Mouse (Mus musculus): ENCODE data around the gene Otogl.

Gene Otogl

GRCm38 (mm10) chr10:107912084-107912573 is at the start of gene Otogl:
Otogl (minus strand) TSS chr10:107912134.
- in situ Hi-C loops (cut with MboI; ENCODE audit: low sequenced_read_pairs) = no loop called here

GRCm38 (mm10) chr10:107956588-107956987 is 44.7 kb upstream of the Otogl start:
- in situ Hi-C loops (cut with MboI; ENCODE audit: low sequenced_read_pairs) = no loop called here

- in situ Hi-C loops (cut with MboI; ENCODE audit: low sequenced_read_pairs) = no loop called here
Measured at GRCm38 (mm10) chr10:107954444-107954843, 42.5 kb upstream of the Otogl start.

GRCm38 (mm10) chr10:107951596-107951995 is 39.7 kb upstream of the Otogl start:
- in situ Hi-C loops (cut with MboI; ENCODE audit: low sequenced_read_pairs) = no loop called here

GRCm38 (mm10) chr10:107949945-107950344 is 38.0 kb upstream of the Otogl start:
- in situ Hi-C loops (cut with MboI; ENCODE audit: low sequenced_read_pairs) = no loop called here

- in situ Hi-C loops (cut with MboI; ENCODE audit: low sequenced_read_pairs) = no loop called here
Measured at GRCm38 (mm10) chr10:107948647-107949046, 36.7 kb upstream of the Otogl start.

- in situ Hi-C loops (cut with MboI; ENCODE audit: low sequenced_read_pairs) = no loop called here
Measured at GRCm38 (mm10) chr10:107948038-107948437, 36.1 kb upstream of the Otogl start.

- in situ Hi-C loops (cut with MboI; ENCODE audit: low sequenced_read_pairs) = no loop called here
Measured at GRCm38 (mm10) chr10:107946348-107946747, 34.4 kb upstream of the Otogl start.

- in situ Hi-C loops (cut with MboI; ENCODE audit: low sequenced_read_pairs) = no loop called here
Measured at GRCm38 (mm10) chr10:107943859-107944258, 31.9 kb upstream of the Otogl start.

DNA sequence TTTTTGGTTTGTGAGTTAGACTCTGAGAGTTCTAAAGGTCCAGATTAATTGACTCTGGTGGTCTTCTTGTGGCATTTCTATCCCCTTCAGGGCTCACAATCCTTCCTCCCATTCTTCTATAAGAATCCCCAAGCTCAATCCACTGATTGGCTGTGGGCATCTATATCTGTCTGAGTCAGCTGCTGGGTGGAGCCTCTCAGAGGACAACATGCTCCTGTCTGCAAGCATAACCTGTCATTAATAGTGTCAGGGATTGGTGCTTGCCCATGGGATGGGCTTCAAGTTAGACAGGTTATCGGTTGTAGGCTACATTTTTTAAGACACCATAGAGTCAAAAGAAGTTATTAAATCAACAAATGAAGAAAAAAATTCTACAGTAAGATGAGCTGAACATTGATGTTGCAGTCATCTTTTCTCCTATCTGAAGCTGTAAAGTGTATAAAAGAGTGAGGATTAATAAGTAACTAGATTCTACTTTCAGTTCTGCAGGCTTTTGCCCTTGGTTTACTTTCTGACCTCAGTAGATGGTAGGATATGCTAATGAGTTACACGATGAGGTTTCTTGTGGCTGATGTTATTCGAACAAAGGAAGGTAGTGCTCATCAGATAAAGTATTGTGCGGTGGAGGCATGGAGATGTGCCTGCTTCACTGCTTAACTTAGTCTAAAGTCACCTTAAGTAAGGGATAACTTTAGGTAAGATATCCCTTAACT is 29.4 kb upstream of the Otogl start:
- in situ Hi-C loops (cut with MboI; ENCODE audit: low sequenced_read_pairs) = no loop called here

DNA sequence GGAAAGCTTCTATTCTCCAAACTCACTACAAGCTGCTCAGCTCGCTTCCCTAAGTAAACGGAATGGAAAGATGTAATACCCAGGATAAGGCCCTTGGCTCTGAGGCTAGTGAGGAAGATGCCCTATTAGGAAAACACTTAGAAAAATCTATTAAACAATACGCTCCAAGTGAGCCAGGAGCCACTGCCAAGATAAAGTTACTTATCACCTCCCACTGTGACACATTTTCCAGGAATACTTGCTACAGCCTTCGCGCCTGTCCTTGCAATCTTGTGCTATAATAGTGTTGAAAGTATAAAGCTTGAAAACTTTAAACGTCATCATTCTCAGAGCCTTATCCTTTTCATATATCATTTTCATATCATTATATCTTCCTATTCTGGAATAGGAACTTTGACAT is 28.4 kb upstream of the Otogl start:
- in situ Hi-C loops (cut with MboI; ENCODE audit: low sequenced_read_pairs) = no loop called here

- in situ Hi-C loops (cut with MboI; ENCODE audit: low sequenced_read_pairs) = no loop called here
Measured at GRCm38 (mm10) chr10:107939821-107940220, 27.9 kb upstream of the Otogl start.

DNA sequence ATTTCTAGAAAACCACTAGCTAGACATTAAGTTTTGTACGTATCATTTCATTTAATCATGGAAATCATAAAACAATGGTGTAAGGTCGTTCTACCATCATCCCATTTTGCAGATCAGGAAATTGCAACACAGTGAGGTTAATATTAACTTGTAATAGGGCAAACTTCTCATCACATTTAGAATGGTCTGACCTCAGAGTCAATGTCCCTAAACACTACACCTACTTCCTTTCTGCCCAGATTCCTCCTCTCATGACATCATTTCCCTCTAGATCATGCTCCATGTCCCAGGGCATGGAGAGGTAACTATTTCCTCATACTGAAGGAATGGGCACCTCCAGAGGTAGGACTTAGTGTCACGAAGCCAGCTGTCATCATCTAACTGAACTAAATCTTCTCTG is 22.1 kb upstream of the Otogl start:
- in situ Hi-C loops (cut with MboI; ENCODE audit: low sequenced_read_pairs) = no loop called here

- in situ Hi-C loops (cut with MboI; ENCODE audit: low sequenced_read_pairs) = no loop called here
Measured at GRCm38 (mm10) chr10:107933527-107933926, 21.6 kb upstream of the Otogl start.

DNA sequence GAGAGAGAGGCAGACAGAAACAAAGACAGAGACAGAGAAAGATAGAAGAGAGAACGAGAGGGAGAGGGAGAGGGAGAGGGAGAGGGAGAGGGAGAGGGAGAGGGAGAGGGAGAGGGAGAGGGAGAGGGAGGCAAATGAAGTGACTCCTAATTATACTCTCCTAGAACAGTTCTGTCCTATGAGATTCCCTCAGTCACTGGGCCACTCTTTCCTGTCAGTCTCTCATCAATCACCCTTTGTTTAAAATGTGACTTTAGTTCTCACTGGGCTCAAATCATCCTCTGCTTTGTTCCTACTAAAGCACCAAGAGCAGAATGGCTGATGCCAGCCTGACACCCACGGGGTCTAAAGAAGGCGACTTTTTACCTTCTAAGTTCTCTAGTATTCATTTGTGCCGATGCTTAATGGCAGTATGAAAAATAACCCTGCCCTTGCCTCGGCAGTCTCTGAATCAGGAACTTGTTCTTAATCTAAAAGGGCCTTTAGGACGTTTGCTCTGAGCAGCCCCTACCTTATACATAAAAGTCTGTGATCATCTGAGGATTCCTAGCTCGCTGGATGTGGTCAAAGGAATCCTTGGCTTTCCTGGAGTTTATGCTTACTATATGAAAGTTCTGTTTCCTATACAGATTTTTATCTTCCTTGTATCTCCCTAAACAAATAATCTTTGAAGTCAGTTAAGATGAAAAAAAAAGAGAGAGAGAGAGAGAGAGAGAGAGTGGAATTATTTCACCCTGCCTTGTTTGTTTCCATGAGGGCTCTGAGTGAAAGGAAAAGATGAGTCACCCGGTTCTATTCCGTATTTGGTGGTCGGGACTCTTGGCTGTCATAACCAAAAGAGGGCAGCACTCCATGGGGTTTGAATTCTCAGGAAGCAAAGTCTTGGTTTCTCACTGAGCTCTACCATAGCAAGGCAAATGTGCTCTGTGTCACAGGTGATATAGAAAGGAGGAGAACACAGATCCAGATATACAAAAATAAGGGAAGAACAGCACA is 20.2 kb upstream of the Otogl start:
- in situ Hi-C loops (cut with MboI; ENCODE audit: low sequenced_read_pairs) = no loop called here

GRCm38 (mm10) chr10:107930471-107931021 is 18.6 kb upstream of the Otogl start:
- in situ Hi-C loops (cut with MboI; ENCODE audit: low sequenced_read_pairs) = no loop called here

- in situ Hi-C loops (cut with MboI; ENCODE audit: low sequenced_read_pairs) = no loop called here
Measured at GRCm38 (mm10) chr10:107925306-107925705, 13.4 kb upstream of the Otogl start.

- in situ Hi-C loops (cut with MboI; ENCODE audit: low sequenced_read_pairs) = no loop called here
Measured at GRCm38 (mm10) chr10:107923860-107924259, 11.9 kb upstream of the Otogl start.

- in situ Hi-C loops (cut with MboI; ENCODE audit: low sequenced_read_pairs) = no loop called here
Measured at GRCm38 (mm10) chr10:107922750-107923149, 10.8 kb upstream of the Otogl start.

DNA sequence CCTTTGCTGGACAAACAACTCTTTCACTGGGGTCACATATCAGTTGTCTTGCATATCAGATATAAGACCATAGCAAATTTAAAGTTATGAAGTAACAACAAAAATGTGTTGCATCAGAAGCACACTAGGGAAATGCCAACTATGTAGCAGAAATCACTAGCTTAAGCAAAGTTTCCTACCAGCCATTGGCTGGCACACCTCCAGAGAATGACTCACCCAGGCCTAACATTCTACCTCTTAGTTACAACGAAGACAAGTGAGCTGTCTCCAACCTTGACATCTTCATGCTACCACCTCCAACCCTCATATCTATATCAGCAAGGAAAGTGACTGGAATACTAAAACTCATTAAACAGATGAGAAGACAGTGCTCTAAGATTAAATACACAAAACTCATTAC is 9.6 kb upstream of the Otogl start:
- in situ Hi-C loops (cut with MboI; ENCODE audit: low sequenced_read_pairs) = no loop called here

GRCm38 (mm10) chr10:107921134-107921533 is 9.2 kb upstream of the Otogl start:
- in situ Hi-C loops (cut with MboI; ENCODE audit: low sequenced_read_pairs) = no loop called here

Measured in CH12F3 (cell line).